In genomic region chr8:121445027-121445471, GRCm38 (mm10) we compare ENCODE assay signal across 14 mouse cellular contexts.
DNase-seq lines count a peak whose midpoint lies in the region; ATAC-seq lines count a peak whose summit lies in the region.
"Had no signal": no experiment of that assay in that cellular context is flagged by ENCODE, and none has a peak within 500 bp of the region (broad histone marks: within the 10 kb centered on the region; RNA-seq: fewer than 3 reads in every experiment).

No protein-coding gene starts in this region.

- peaks cover 7% of the 10 kb centered on the region for H3K4me1 ChIP-seq in heart, embryonic 12.5 days (replicated peaks)
- H3K4me1 ChIP-seq: midbrain, embryonic 12.5 days; neural tube, embryonic 12.5 days had no signal

- peak; percentile 30 to 38 for DNase-seq in layer of hippocampus, adult 8-10 months (ENCODE audit: low spot score in 2 of 2)
- DNase-seq in layer of hippocampus, adult 9-10 months (ENCODE audit: low spot score), result no peak
- peak; percentile 65 for DNase-seq in adrenal gland, adult 8-10 months
- DNase-seq in frontal cortex, postnatal 14 days (ENCODE audit: low spot score in 2 of 2), result peak; percentile 36 to 43
- peak; percentile 62 to 64 for DNase-seq in right cerebral cortex, adult 2 months (ENCODE audit: low spot score in 2 of 2)
- no peak for DNase-seq in ovary, adult 18-20 months (ENCODE audit: low spot score)
- DNase-seq in embryo, embryonic 10.5 days (ENCODE audit: low spot score), result no peak
- DNase-seq: embryo, embryonic 11 days; heart, adult 11 months; heart, postnatal 10 days; kidney, postnatal 14 days had no signal

- H3K9me3 ChIP-seq in heart, embryonic 12.5 days (replicated peaks), result no peaks in the 10 kb centered on the region
- H3K9me3 ChIP-seq: midbrain, embryonic 12.5 days; neural tube, embryonic 12.5 days had no signal

- H3K4me3 ChIP-seq in heart, embryonic 12.5 days, result no peak overlapping the region
- H3K4me3 ChIP-seq: midbrain, embryonic 12.5 days; neural tube, embryonic 12.5 days had no signal

- H3K27ac ChIP-seq in heart, embryonic 12.5 days (ENCODE audit: poor library complexity, severe bottlenecking), result no peak overlapping the region
- H3K27ac ChIP-seq: midbrain, embryonic 12.5 days; neural tube, embryonic 12.5 days had no signal

- H3K36me3 ChIP-seq in heart, embryonic 12.5 days, result no peaks in the 10 kb centered on the region
- H3K36me3 ChIP-seq: midbrain, embryonic 12.5 days; neural tube, embryonic 12.5 days had no signal

- no peak overlapping the region for H3K4me2 ChIP-seq in heart, embryonic 12.5 days
- H3K4me2 ChIP-seq: midbrain, embryonic 12.5 days; neural tube, embryonic 12.5 days had no signal

- 81% methylated on average over 10 of the region's 10 CpGs for WGBS in heart, embryonic 12.5 days

- ATAC-seq in heart, embryonic 12.5 days (ENCODE audit: insufficient number of reproducible peaks, low FRiP score), result no peak

- no peaks in the 10 kb centered on the region for H3K27me3 ChIP-seq in heart, embryonic 12.5 days (replicated peaks)
- H3K27me3 ChIP-seq: midbrain, embryonic 12.5 days; neural tube, embryonic 12.5 days had no signal

- H3K9ac ChIP-seq in heart, embryonic 12.5 days, result no peak overlapping the region
- H3K9ac ChIP-seq: midbrain, embryonic 12.5 days; neural tube, embryonic 12.5 days had no signal

Comparison
In these comparisons a context has a peak if more than half of its experiments do, and no peak if none do; other contexts are left out.
1. DNase-seq: peak in layer of hippocampus, adult 8-10 months (2 of 2), adrenal gland, adult 8-10 months (single experiment), frontal cortex, postnatal 14 days (2 of 2) and right cerebral cortex, adult 2 months (2 of 2); none in layer of hippocampus, adult 9-10 months (single experiment), ovary, adult 18-20 months (single experiment) and embryo, embryonic 10.5 days (single experiment).